Mouse (Mus musculus): ENCODE data around the gene Atxn1.

Atxn1 gene

GRCm38 (mm10) chr13:45633918-45634317 is 330.9 kb downstream of the Atxn1 start:
- DNase-seq (ENCODE audit: low spot score in 2 of 2): no peak

DNA sequence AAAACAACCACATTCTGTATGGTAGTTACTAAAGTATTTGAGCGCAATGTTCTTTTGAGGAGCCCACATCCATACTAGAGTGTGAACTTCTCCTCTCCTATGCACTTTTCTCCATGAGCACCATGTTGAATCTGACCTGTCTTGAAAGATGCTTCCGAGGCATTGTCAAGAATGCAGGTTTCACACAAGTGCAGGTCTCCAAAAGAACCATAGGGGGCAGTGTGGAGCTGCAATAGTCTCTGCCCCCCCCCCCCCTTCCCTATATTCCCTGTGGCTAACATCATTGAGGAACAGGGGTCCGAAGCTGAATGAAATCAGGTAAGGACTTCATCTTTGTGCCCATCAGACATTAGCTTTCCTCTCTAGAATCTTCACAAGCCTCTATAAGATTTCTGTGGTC is 332.7 kb downstream of the Atxn1 start:
- DNase-seq (ENCODE audit: low spot score in 2 of 2): no peak

DNA sequence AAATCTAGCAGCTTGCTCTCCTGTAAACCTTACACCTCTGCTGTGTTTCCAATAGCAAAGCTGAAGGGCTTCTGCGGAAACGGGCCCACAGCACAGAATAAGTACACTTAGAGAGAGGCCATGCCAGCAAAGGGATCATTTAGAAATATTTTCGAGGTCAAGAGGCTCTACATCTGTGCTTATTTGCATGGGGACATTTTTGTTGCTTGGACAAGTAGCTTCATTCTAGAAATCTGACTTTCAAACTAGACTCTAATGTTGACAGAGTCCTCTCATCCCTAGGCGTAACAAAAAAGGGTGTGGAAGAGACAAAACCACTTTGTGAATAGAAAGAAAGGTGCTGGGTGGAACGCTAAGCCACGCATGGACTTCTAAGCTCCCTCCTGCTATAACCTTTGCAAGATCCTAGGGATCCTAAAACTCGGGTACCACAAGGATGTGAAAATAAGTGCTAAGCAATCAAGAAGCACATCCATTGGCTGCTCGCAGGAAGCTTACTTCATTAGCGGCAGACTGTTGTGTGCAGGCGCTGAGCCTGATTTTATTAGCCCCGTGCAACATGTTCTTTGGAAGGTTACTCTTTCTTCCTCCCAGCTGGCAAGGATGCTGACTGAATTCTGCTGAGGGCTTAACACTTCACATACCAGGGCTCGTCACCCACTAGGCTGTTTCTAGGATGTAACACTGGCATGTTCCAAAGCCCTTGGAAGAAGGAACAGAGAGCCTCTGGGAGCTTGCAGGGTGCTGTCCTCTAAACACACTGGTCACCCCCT is 334.1 kb downstream of the Atxn1 start:
- no peak for DNase-seq (ENCODE audit: low spot score in 2 of 2)

GRCm38 (mm10) chr13:45629750-45630149 is 335.1 kb downstream of the Atxn1 start:
- DNase-seq (ENCODE audit: low spot score in 2 of 2): no peak

- DNase-seq (ENCODE audit: low spot score in 2 of 2): no peak
These were observed 336.5 kb downstream of the Atxn1 start for GRCm38 (mm10) chr13:45628341-45628740.

DNA sequence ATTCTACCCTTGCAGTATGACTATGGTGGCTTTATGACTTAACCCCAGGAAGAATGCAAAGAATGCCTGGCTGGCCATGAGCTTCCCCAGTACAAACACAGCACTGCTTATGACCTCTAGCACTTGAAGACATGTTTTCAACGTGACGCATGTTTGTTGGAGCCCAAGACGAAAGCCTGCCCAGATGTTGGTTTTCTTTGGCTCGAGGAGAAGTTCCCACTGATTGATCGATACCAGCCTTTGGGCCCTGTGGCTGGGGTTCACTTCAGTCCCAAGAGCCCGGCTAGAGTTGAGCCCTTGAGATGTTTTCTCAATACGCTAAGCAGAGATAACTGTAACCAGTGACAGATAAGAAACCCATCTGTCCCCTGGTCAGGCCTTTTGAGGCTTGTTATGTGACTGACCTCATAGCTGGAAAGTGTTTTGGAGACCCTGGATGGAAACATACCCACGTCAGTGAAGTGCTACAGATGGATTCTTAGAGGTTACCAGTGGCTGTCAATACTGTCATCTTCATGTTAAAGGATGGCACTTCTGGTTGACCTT is 337.5 kb downstream of the Atxn1 start:
- DNase-seq (ENCODE audit: low spot score in 2 of 2): no peak

- no peak for DNase-seq (ENCODE audit: low spot score in 2 of 2)
These were observed 339.1 kb downstream of the Atxn1 start for GRCm38 (mm10) chr13:45625740-45626139.

- no peak for DNase-seq (ENCODE audit: low spot score in 2 of 2)
These were observed 341.0 kb downstream of the Atxn1 start for GRCm38 (mm10) chr13:45623846-45624245.

DNA sequence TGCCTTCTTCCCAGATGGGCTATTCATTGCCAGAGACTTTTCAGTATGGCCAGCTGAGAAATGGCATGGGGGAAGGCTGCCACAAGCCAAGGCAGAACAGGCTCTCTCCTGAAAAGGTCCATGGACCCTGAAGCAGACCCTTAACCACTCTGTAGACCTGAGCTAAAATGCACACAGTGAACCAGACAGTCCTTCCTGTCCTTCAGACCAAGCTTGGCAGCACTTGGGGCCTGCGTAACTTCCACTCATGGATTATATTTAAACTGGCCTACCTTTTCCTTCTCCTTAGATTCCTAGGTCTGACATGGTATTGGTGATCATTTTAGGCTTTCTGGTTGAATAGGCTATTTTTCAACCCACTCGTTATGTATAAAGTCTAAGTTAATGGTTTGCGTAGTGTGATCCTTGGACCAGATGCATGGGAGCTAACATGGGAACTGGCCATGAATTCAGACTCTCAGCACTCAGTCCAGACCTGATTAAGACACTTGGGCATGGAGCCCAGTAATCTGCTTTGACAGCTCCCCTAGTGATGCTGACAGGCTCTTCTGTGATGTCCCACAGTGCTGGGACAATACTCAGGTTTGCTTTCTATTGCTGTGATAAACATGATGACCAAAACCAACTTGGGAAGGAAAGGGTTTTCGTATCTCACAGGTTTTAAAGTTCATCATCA is 341.8 kb downstream of the Atxn1 start:
- no peak for DNase-seq (ENCODE audit: low spot score in 2 of 2)

DNA sequence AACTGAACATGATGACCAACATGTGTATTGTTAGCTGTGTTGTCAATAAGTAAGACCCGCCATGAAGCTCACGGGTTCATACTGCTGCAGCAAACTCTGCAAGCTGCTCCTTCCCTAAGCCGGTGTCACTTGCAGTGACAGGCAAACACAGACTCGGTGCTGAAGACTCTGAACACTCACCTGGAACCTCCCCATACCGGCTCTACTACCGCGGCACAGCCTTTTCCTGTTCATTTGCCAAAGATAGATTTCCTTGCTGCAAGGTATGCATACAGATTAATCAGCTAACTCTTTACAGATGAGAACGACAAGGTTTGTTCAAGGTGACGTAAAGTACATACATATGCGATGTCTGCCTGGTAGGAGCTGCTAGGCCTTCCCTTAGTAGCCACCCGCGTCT is 344.1 kb downstream of the Atxn1 start:
- no peak for DNase-seq (ENCODE audit: low spot score in 2 of 2)

GRCm38 (mm10) chr13:45620281-45620680 is 344.5 kb downstream of the Atxn1 start:
- no peak for DNase-seq (ENCODE audit: low spot score in 2 of 2)

DNA sequence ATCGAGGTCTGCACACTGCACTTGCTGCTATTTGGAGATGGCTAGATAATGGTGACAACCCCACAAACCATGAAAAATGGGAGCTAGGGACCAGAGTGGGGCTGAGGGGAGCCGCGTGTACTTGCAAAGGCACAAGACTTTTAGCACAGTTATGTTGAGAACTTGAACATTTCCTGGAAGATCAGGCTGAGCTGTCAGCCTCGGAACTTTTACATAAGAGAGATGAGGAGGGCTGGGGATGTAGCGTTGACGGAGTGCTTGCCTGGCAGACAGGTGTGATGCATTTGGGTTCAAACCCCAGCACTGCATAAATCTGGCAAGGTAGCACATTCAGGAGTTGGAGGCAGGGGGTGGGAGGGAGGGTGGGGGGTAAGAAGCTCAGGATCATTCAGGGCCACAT is 346.8 kb downstream of the Atxn1 start:
- DNase-seq (ENCODE audit: low spot score in 2 of 2): no peak

DNA sequence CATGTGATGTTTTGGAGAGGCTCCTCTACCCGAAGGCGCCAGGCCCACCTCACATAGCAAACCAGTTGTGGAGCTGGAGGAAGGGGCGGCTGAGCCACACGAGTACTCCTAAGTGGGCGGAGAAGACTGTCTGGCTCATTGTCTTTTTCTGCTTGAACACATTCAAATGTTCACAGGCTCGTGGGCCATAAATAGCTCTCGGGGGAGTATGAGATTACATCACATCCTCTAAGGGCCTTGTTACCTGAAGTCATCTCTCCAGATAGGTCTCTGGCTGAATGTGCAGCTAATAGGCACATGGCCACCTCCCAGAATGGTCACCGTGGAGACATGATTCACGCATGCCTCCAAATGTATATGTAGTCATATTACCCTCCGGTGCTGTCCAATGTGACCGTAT is 350.0 kb downstream of the Atxn1 start:
- DNase-seq (ENCODE audit: low spot score in 2 of 2): peak in 1 of 2 experiments; percentile 28

GRCm38 (mm10) chr13:45613346-45613745 is 351.5 kb downstream of the Atxn1 start:
- DNase-seq (ENCODE audit: low spot score in 2 of 2): no peak

GRCm38 (mm10) chr13:45611554-45611953 is 353.3 kb downstream of the Atxn1 start:
- DNase-seq (ENCODE audit: low spot score in 2 of 2): no peak

- DNase-seq (ENCODE audit: low spot score in 2 of 2): no peak
These were observed 355.3 kb downstream of the Atxn1 start for GRCm38 (mm10) chr13:45609461-45609860.

GRCm38 (mm10) chr13:45608593-45608992 is 356.2 kb downstream of the Atxn1 start:
- DNase-seq (ENCODE audit: low spot score in 2 of 2): no peak

DNA sequence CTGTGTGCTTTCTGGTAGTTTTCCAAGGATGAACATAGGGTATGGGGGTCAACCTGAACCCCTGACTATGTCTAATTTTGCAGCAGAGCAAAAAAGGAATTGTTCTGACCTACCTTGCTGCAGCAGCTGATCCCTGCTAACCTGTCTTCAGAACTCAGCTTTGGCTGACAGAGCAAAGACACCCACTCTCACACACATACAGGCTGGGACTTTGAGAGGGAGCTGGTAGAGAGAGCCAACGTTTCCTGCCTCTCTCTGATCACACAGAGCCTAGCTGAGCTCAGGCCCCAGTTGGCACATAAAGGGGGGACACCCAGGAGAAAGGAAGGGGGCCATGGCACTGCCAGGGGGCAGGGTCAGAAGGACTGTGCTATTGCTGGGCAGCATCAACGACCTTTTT is 356.9 kb downstream of the Atxn1 start:
- DNase-seq (ENCODE audit: low spot score in 2 of 2): no peak

- DNase-seq (ENCODE audit: low spot score in 2 of 2): no peak
These were observed 361.2 kb downstream of the Atxn1 start for GRCm38 (mm10) chr13:45603636-45604035.

DNA sequence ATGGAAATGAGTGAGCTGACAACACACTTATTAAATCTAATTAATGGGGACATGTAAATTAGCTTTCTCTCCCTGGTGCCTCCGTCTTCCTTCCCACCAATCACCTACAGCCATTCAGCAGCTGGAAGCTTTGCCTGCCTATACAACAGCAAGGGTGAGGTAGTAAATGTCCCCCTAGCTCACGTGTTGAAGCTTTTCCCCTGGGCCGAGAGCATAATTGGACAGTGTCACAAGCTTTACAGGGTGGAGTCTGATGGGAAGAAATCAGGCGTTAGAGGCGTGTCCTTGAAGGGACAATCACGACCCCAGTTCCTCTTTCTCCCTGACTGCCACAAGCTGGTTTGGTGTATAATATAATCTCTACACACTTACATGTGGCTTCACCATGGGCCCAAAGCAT is 364.4 kb downstream of the Atxn1 start:
- no peak for DNase-seq (ENCODE audit: low spot score in 2 of 2)

DNA sequence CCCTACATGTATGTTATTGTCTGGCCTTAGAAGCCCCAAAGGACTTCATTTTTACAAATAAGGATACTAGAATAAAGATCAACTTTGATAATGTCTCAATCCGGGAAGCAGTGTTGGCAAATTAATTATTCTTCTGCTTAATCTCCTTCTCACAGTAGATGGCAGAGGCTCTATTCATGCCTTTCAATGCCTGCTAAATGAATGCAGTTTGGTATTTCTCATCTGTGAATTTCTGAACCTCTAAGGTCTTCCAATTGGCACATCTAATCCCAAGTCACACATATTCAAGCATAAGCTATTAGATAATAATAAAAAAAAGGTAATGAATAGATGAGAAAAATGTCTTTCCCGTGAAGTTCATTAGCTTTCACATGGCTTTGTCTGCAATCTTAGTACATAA is 365.0 kb downstream of the Atxn1 start:
- DNase-seq (ENCODE audit: low spot score in 2 of 2): no peak

DNA sequence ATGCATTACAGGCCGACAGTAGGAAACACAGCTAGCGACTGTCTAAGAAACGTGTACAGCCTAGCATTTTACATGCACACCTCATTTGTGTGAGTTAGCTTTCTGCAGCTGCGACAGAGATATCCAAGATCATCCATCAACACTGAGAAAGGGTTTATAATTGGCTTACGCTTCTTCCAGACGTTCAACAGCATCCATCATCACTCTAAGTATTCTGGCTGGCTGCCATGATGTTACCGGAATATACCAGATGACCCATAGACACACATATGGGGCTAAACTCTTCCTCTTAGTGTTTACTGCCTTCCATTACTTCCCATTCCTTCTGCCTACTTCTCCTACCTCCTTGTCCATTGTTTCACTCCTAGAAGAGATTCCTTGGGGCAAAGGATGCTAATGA is 369.4 kb downstream of the Atxn1 start:
- DNase-seq (ENCODE audit: low spot score in 2 of 2): no peak

- DNase-seq (ENCODE audit: low spot score in 2 of 2): no peak
These were observed 370.9 kb downstream of the Atxn1 start for GRCm38 (mm10) chr13:45593914-45594313.

All from frontal cortex, postnatal 25 days (tissue).